Mouse (Mus musculus) testis, adult 2 months (tissue): Measurements from ENCODE around the gene Atg4b.

ENCODE experiments used
- CTCF ChIP-seq: fragments of 200-500 bp; IDR thresholded peaks from 2 replicates; pipeline ENCODE4 v1.5.1; 2012; ENCODE audit warnings: low read depth, mild to moderate bottlenecking, inconsistent platforms, low read length, moderate library complexity; ENCODE audit not compliant: control insufficient read depth, insufficient read depth, insufficient replicate concordance
- POLR2A ChIP-seq: fragments of 200-500 bp; IDR thresholded peaks from 2 replicates; pipeline ENCODE4 v1.6.1; 2012; ENCODE audit warnings: low read depth, mild to moderate bottlenecking, inconsistent platforms, low read length, moderate library complexity; ENCODE audit not compliant: control insufficient read depth

GRCm38 (mm10) chr1:93751290-93751689 is at the start of gene Atg4b:
- TF ChIP-seq CTCF (no peak), POLR2A (no peak)
